Mouse (Mus musculus) MN1 (cell line): ENCODE results near the gene Spdye4a.
A peak's percentile ranks its signal among the peaks of the same experiment; 100 is the strongest.
"Not testable (repeated sequence)": the region's sequence is repeated elsewhere in the genome, so short reads cannot be mapped to it uniquely, and the experiment has no call there.

Experiments used
- DNase-seq: peaks from one replicate; pipeline ENCODE4 v3.0.0-alpha.2; 2016; ENCODE audit warnings: low spot score

The Spdye4a gene

DNA sequence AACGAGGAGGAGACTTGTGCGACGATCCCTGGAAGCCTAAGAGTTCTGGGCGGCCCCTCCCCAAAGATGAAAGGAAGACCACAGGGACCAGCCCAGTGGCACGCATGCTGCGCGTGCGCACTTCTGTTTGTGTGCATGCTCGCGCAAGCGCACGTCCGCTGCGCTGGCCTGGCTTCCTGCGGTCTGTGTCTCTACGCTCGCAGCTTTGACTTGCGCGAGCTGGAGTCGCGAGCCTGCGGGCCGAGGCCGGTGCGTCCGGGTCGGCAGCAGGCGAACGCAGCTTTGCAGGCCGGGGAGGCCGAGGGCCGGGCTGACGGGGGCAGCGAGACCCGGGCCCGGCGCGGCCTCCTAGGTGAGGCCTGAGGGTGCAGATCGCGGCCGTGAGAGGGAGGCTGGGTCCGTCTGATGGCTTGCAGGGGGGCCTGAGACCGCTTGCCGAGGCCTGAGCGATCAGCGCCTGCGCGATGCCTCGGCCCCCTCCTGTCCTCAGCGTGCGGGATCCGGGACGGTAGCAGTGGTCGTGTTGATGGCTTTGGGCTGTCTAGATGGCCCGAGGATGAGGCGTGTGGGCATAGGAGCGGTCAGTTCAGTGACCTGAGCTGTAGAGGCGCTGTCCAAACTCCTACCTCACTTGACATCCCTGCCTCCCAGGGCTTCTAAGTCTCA is 8.5 kb upstream of the Spdye4a start, which contains the start of gene Zfp12:
Gene Zfp12 (plus strand): TSS at position 136 of the 666 bp plus-strand sequence.
- DNase-seq = peak; percentile 99

DNA sequence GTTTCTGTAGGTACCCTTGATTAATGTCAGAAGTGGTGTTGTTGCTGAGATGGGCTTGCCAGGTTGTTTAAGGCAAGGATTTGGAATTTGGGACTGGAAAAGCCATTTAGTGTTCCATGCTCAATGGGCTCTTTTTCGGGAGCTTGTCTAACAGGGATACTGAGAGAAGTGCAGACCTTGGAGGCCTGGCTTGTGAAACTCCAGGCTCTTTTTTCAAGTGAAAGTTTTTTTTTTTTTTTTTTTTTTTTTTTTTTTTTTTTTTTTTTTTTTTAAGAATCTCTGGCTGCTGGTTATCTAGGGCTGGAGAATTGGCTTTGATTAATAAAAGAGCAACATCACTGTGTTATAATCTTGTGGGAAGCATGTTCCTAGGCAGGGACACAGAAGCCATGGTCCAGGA is 4.4 kb downstream of the Spdye4a start:
- DNase-seq = no peak

DNA sequence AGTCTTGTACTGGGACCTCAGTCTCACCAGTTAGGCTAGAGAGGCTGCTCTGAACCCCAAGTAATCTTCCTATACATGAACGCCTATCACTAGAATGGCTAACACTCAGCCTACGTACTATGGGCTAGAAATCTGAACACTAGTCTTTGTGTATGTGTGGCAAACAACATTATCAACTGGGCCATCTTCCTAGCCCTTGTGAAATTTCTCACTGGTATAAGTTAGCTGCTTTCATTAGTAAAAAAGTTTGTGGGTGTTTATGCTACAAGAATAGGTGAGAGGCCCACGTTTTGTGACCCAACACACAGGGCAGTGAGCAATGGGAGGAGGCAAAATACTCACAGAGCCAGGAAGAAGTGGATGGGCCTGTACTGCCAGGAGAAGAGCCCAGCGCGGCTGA is 5.7 kb downstream of the Spdye4a start:
- DNase-seq = no peak

DNA sequence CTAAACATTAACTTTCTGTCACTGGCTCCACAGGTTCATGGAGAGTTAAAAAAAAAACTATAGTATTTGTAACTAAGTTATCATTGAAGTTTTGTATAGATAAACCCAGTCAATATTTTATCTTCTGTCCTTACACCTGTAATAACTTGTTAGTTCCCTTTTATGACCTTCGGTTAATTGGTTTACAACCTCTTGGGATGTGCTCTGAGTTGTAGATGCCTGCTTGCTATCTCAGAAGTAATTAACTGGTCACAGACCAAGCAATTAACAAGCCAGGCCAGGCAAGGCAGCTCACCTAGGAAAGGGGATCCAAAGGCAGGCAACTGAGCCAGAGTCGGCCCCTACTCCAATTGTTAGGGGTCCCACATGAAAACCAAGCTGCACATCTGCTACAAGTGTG is 12.9 kb downstream of the Spdye4a start:
- no peak for DNase-seq

DNA sequence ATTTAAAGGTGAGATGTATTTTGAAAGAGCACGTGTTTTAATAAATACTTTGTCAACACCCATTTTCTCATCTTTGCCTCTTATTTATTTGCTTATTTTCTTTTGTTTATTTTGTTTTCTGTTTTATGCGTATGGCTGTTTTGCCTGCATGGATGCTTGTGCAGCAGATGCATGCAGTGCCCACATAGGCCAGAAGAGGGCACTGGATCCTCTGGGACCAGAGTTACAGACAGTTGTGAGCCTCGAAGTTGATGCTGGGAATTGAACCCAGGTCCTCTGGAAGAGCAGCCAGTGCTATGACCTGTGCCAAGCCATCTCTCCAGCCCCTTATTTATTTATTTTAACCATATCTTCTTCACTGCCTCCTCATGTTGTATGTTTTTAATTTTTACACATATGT is 21.7 kb downstream of the Spdye4a start:
- no peak for DNase-seq

DNA sequence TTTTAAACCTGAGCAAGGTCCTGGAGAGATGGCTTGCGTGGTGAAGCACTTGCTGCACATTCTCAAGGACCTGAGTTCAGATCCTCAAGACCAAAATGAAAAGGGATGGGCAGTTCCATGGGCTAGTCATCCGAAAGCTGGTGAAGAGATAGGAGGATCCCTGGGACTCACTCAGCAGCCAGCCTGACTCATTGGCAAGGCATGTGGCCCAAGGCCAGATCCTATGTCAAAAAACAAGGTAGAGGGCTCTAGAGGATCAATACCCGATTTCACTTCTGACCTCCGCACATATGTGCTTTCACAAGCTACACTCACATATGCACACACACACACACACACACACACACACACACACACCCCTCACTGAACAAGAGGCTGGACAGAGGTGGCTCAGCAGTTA is 30.2 kb downstream of the Spdye4a start:
- DNase-seq = no peak

DNA sequence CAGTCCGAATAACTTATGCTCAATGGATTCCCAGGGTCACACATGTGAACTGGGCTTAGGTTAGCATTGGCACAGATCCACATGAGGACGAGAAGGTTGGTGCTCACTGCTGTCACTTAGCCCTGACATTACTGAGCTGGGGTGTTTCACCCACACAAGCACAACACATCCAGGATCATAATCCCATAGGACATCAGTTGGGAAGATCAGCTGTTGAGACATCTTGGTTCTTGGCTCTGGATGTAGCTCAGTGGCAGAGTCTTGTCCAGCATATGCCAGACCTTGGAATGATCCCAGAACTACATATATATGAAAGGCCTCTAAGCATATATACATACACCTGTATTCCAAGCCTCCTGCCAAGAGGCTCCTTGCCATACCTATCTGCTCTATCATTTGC is 31.5 kb downstream of the Spdye4a start:
- DNase-seq = no peak

DNA sequence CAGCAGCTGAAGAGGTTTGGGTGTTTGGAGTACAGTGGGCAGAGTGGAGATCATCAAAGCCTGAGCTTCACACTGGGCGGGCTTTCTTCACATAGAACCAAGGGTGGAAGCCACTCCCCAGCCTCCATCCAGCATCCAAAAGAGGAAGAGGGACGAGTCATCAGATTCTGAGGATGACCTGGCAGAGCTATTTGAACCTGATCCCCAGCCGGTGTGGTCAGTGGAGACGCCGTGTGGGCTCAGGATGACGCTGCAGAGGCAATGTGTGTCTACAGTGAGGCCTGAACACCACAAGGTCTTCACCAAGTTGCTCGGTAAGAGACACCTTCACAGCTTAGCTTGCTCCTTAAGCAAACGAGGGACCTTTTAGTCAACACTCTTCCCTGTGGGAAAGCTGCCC is 31.9 kb downstream of the Spdye4a start:
- not testable (repeated sequence) for DNase-seq

DNA sequence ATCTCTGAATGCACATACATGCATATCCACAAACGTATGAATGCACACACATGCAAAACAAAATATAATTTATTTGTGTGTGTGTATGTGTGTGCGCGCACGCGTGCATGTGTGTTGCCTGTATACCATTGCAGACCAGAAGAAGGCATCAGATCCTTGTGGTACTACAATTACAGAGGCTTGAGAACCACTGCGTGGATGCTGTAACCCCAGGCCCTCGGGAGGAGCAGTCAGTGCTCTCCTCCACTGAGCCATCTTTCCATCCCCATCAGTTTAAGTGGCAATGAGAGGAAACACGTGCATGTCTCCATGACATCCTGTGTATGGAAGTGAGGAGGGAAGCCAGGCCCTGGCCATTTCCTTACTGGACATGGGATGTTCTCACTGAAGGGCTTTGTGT is 33.9 kb downstream of the Spdye4a start:
- no peak for DNase-seq

DNA sequence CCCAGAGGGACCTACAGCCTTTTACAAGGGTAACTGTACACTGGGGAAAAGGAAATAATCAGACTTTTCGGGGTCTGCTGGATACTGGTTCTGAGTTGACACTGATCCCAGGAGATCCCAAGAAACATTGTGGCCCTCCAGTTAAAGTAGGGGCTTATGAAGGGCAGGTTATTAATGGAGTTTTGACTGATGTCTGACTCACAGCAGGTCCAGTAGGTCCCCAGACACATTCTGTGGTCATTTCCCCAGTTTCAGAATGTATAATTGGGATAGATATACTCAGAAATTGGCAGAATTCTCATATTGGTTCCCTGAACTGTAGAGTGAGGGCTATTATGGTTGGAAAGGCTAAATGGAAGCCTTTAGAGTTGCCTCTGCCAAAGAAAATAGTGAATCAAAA is 38.7 kb downstream of the Spdye4a start:
- DNase-seq = not testable (repeated sequence)

DNA sequence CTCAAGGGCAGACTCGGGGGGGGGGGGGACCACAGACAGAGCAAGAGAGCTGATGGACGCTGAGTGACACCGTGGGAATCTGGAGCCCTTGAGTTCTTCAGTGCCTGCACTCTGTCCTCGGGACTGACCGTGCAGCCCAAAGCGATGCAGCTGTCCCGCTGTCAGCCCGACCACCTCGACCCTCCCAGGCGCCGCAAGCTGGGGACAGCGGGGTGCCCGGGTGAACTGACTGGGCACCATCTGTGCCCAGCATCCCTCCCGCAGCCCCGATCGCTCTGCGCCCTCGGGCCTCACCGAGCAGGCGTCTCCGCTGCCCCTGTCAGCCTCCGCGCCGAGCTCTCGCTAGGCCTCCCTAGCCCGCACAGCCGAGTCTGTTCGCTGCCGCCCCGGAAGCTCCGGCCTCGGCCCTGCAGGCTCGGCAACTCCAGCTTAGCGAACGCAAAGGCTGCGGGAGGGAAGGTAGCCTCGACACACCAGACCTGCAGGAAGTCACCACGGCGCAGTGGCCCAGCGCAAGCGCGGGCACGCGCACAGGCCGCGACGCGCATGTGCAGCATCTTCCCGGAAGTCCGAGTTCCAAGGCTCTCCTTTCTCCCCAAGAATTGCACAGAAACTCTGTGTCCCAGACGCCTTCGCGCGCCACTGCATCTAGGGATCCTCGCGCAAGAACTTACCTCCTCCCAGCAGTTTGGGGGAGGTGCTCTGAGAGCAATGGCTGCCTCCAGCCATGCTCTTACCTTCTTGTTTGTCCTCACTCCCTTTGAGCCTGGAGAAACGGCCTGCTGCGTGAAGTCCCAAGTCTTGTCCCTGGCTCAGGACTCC is 46.2 kb downstream of the Spdye4a start, which contains the start of the genes Rbak and Spdye4b:
Gene Rbak (minus strand): TSS at position 521 of the 822 bp plus-strand sequence.
Gene Spdye4b (plus strand): TSS at position 763 of the 822 bp plus-strand sequence.
- DNase-seq = peak; percentile 98

DNA sequence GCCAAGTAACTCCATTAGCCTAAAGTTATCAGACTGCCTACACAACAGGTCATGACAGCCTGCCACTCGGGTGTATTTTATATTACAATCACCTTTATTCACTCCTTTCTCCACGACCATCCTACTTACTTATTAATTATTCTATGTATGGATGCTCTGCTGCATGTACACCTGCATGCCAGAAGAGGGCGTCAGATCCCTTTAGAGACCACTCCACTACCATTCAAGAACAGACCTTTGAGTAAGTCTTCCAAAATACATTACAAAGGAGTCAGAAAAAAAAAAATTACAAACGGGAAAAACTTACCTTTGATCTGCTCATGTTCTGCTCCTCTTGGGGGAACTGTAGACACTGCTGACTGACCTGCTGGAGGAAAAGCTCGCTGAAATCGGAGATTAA is 47.5 kb downstream of the Spdye4a start:
- DNase-seq = peak; percentile 50

DNA sequence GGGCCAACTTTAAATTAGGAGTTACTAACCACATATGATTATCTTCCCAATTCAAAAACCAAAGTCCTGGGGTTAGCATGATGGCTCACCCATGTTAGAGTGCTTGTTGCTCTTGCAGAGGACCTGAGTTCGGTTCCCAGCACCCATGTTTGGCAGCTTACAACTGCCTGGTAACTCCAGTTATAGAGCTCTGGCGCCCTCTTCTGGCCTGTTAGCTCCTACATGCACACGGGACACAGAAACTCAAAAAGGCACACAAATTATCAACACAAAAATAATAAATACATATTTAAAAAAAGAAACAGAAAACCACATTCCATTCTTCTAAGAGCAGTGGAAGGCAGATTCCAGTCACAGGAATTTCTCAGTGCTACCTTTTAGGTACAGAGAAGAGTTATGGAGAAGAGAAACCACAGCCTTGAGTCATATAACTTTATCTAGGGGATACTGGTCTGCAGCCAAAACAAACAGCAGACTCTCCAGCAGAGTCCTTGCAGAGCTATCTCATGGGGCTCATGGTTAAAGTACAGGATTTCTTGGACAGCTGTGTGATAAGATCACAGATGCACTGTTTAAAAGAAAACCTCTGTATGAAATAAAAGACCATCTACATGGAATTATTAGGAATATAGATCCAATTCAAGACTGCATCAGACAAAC is 49.0 kb downstream of the Spdye4a start:
- DNase-seq = peak; percentile 47

DNA sequence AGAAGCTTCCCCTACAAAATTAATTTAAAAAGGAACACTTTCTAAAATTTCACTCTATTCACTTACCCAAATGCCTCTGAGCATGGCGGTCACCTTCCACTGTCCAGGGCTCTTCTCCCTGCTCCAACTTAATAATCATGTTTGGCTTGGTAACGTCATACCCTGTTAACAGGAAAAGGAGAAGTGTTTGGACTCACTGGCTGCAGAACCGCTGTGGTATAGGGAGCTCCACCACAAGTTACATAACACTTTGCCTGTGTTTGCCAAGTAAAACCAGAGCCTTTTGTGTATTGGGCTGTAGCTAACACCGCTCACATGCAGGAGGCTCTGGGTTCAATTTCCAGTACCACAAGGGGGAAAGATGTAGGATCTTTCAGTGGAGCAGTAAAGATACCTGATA is 50.7 kb downstream of the Spdye4a start:
- DNase-seq = no peak
